Mouse (Mus musculus) midbrain, postnatal 0 days (tissue): ENCODE measurements at regions not wholly inside any gene's neighbourhood (a gene's known extent, or its start where the extent isn't known, plus 50 kb on each side); places are given as distances from the start of the nearest gene placed in this dataset.

Source experiments
- ATAC-seq: fragments of 200-750 bp; cut with Nextera tagmentation; 2 replicates; pipeline ENCODE4 v1.8.0; 2017; ENCODE audit warnings: moderate number of reproducible peaks, mild to moderate bottlenecking, moderate TSS enrichment, moderate library complexity; ENCODE audit not compliant: low FRiP score
- DNase-seq: peaks from one replicate; pipeline ENCODE4 v3.0.0-alpha.2; 2015; ENCODE audit warnings: low spot score
- H3K27ac ChIP-seq: fragments of 300-500 bp; sonication (generic); 2 replicates; pipeline ENCODE4 v1.5.1; 2014; ENCODE audit warnings: low read depth, mild to moderate bottlenecking, low read length, mixed read lengths
- H3K27me3 ChIP-seq: fragments of 300-500 bp; sonication (generic); 2 replicates; pipeline ENCODE4 v1.6.1; 2014; ENCODE audit warnings: low read length, control low read depth, mixed read lengths; ENCODE audit not compliant: insufficient read depth
- H3K36me3 ChIP-seq: fragments of 300-500 bp; sonication (generic); 2 replicates; pipeline ENCODE4 v1.6.1; 2014; ENCODE audit warnings: low read length, control low read depth, mixed read lengths; ENCODE audit not compliant: insufficient read depth
- H3K4me1 ChIP-seq: fragments of 300-500 bp; sonication (generic); 2 replicates; pipeline ENCODE4 v1.6.1; 2014; ENCODE audit warnings: mild to moderate bottlenecking, control low read depth, antibody characterized with exemption, low read length, mixed read lengths; ENCODE audit not compliant: insufficient read depth
- H3K4me2 ChIP-seq: fragments of 300-500 bp; sonication (generic); 2 replicates; pipeline ENCODE4 v1.6.1; 2014; ENCODE audit warnings: low read depth, mild to moderate bottlenecking, low read length, mixed read lengths; ENCODE audit not compliant: poor library complexity, severe bottlenecking
- H3K4me3 ChIP-seq: fragments of 300-500 bp; sonication (generic); 2 replicates; pipeline ENCODE4 v1.5.1; 2014; ENCODE audit warnings: low read depth, mild to moderate bottlenecking, low read length, moderate library complexity
- H3K9ac ChIP-seq: fragments of 300-500 bp; sonication (generic); replicated peaks from 2 replicates; pipeline ENCODE4 v1.6.1; 2014; ENCODE audit warnings: mild to moderate bottlenecking, low read length, moderate library complexity, mixed read lengths; ENCODE audit not compliant: poor library complexity, severe bottlenecking
- H3K9me3 ChIP-seq: fragments of 300-500 bp; sonication (generic); 2 replicates; pipeline ENCODE4 v1.6.1; 2016; ENCODE audit warnings: low read length, control low read depth
- CTCF ChIP-seq: IDR thresholded peaks from 2 replicates; pipeline ENCODE4 v1.5.1; 2016; ENCODE audit warnings: antibody characterized with exemption, mild to moderate bottlenecking
- WGBS: fragments of 180-500 bp; shearing (Covaris S2); extraction: QIAGEN DNeasy Blood & Tissue Kit; methylation state at CpG from one replicate; pipeline ENCODE4 v1.1.7; 2014; 5-methylcytosine and 5-hydroxymethylcytosine counted together

DNA sequence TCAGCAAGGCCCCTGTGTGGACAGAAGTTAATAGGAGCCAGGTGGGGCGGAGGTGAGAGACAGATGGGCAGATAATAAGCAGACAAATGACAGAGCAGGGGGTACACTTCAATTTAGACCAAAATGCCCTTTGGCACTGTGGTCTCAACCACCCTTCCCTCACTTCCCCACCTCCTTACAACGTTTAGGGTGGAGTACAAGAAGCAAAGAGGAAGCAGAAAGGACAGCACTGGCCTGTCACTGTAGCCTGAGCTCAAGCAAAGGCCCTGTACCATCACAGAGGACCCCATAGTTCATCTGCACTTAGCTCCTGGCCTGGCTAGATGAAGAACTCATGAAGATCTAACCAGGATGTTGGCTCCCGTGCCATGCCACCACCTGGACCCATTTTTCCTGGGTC is 75.3 kb upstream of the Hs6st1 start:
- TF ChIP-seq CTCF = no peak
- Histone ChIP-seq H3K9ac (no peak overlapping the region), H3K27ac (no peak overlapping the region), H3K9me3 (peaks cover 10% of the 10 kb centered on the region; the same call in 1 of the 2 replicates), H3K4me2 (no peak overlapping the region), H3K36me3 (no peaks in the 10 kb centered on the region), H3K4me1 (no peaks in the 10 kb centered on the region), H3K4me3 (no peak overlapping the region), H3K27me3 (no peaks in the 10 kb centered on the region)
- 83% methylated on average over 3 of the region's 3 CpGs for WGBS
- ATAC-seq = no peak
- no peak for DNase-seq

DNA sequence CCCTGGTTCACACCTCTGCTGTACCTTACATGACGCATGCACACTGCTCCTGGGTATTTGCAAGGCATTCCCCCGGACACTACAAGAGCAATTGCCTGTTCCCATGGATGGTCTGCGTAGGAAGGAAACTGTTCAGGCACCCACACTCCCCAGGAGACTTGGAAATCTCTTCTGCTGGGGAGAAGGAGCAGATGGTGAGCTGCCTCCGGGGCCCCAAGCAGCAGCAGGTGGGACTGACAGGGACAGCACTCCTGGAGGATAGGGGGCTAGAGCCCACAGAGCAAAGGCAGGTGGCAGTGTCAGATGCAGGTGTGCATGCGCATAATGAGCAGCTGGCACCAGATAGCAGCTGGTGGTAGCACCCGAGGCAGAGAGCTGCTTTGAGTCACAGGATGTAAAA is 72.5 kb upstream of the Hs6st1 start:
- 74% methylated on average over 6 of the region's 6 CpGs for WGBS
- TF ChIP-seq CTCF = no peak
- Histone ChIP-seq H3K4me1 (no peaks in the 10 kb centered on the region), H3K9ac (no peak overlapping the region), H3K27ac (no peak overlapping the region), H3K4me2 (no peak overlapping the region), H3K36me3 (no peaks in the 10 kb centered on the region), H3K9me3 (no peaks in the 10 kb centered on the region), H3K4me3 (no peak overlapping the region), H3K27me3 (no peaks in the 10 kb centered on the region)
- DNase-seq (no peak), ATAC-seq (no peak)

DNA sequence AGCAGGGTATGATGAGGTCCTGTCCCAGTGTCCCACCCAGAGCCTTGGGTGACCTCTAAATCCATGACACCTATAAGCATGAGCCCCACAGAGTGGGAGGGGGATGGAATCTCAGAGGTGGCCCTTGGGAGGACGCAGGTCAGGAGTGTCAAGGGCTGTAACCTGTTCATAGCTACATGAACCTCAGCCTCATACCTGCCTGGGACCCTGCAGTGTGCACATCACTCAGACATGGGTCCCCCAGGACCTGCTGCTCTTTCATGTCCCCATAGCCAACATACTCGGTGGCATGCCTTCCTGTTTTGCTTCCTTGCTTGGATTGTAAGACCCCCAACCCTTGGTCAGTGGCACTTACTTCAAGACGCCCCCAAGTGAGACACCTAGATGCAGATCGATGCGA is 66.9 kb upstream of the Hs6st1 start:
- ATAC-seq = no peak
- Histone ChIP-seq H3K9ac (no peak overlapping the region), H3K4me1 (no peaks in the 10 kb centered on the region), H3K4me3 (no peak overlapping the region), H3K27ac (no peak overlapping the region), H3K36me3 (no peaks in the 10 kb centered on the region), H3K4me2 (no peak overlapping the region), H3K9me3 (no peaks in the 10 kb centered on the region), H3K27me3 (no peaks in the 10 kb centered on the region)
- no peak for DNase-seq
- WGBS = 96% methylated on average over 5 of the region's 5 CpGs
- TF ChIP-seq CTCF = no peak

DNA sequence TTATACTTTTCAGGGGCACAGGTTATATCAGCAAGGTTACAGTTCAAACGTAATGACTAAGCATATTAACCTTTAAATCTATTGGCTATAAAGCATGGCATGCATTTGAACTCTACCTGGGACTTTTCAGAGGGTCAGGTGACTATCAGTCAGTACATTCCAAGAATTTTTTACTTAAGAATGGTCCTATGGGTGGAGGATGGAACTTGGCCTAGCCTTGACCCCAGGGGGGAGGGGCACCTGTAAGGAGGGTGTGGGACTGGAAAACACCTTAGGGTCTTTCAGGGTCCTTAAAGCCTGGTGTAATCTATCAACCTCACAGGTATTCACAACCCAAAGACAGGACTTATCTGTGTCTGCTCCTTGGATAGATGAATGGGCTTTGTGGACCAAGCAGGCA is 66.4 kb upstream of the Hs6st1 start:
- no peak for TF ChIP-seq CTCF
- no peak overlapping the region for H3K4me3 ChIP-seq
- no peaks in the 10 kb centered on the region for H3K27me3 ChIP-seq
- DNase-seq (no peak), ATAC-seq (no peak)
- no peak overlapping the region for H3K27ac ChIP-seq
- H3K4me1 ChIP-seq = no peaks in the 10 kb centered on the region
- H3K9me3 ChIP-seq = no peaks in the 10 kb centered on the region
- no peaks in the 10 kb centered on the region for H3K36me3 ChIP-seq
- H3K4me2 ChIP-seq = no peak overlapping the region
- WGBS = 97% methylated on average over 1 of the region's 1 CpGs
- H3K9ac ChIP-seq = no peak overlapping the region

DNA sequence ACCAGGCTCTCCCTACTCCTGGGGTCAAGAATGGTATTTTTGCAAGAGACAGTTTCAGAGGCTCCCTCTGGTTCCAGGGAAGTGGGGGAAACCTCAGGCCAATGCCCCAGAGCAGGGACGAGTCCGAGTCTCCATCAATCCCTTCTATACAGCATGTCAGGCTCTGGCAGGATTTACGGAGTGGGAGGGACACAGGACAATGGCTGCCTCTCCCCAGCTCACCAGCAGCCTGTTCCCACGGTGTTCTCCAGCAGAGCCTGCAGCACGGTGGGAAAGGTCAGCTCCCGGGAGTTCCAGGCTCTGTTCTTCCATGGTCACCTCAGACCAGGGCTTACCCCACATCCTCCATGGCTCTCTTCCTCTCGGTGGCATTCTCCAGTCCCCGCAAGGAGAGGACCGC is 64.6 kb upstream of the Hs6st1 start:
- Histone ChIP-seq H3K4me2 (no peak overlapping the region), H3K9ac (no peak overlapping the region), H3K9me3 (no peaks in the 10 kb centered on the region), H3K27me3 (no peaks in the 10 kb centered on the region), H3K4me3 (no peak overlapping the region), H3K4me1 (no peaks in the 10 kb centered on the region), H3K36me3 (no peaks in the 10 kb centered on the region), H3K27ac (0 out of 2 replicates have a peak overlapping the region, but pooled peaks have one; percentile 12)
- DNase-seq = peak; percentile 37
- ATAC-seq = no peak
- no peak for TF ChIP-seq CTCF
- 22% methylated on average over 9 of the region's 9 CpGs for WGBS

DNA sequence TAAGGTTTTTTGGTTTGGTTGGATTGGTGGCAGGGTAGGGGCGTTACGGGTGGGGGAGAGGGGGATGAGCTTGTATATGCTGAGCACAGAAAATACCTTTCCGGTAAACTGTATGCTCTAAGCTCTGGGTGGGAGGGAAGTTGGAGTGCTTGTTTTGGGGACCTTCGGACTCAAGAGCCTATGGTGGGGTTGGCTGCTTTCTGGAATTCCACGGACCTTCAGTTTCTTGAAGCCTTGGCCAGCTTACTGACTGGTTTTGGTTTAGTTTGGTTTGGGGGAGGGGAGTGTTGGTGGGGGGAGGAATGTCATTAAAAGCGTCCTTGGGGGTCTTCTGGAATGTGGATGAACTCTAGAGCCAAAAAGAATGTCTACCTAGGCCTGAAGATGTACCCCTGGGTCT is 59.6 kb upstream of the Hs6st1 start:
- Histone ChIP-seq H3K4me2 (no peak overlapping the region), H3K36me3 (no peaks in the 10 kb centered on the region), H3K27ac (no peak overlapping the region), H3K4me1 (no peaks in the 10 kb centered on the region), H3K27me3 (no peaks in the 10 kb centered on the region), H3K9ac (no peak overlapping the region), H3K9me3 (no peaks in the 10 kb centered on the region), H3K4me3 (no peak overlapping the region)
- TF ChIP-seq CTCF = no peak
- no peak for DNase-seq
- no peak for ATAC-seq
- WGBS = 92% methylated on average over 6 of the region's 6 CpGs
